Mouse (Mus musculus) layer of hippocampus, adult 18-20 months (tissue): ENCODE measurements at regions not wholly inside any gene's neighbourhood (a gene's known extent, or its start where the extent isn't known, plus 50 kb on each side); places are given as distances from the start of the nearest gene placed in this dataset.

Experiments
- DNase-seq, 2 experiments: peaks; one replicate each; pipeline ENCODE4 v3.0.0; 2022; ENCODE audit warnings: low spot score in 2 of 2

- DNase-seq, result no peak
These were observed 195.9 kb upstream of the Satb2 start for GRCm38 (mm10) chr1:57174289-57174890.

GRCm38 (mm10) chr1:57188796-57189319, 188.6 kb upstream of the 1700066M21Rik start:
- no peak for DNase-seq

- no peak for DNase-seq
These were observed 176.1 kb upstream of the 1700066M21Rik start for GRCm38 (mm10) chr1:57201274-57201673.

- DNase-seq, result no peak
These were observed 173.1 kb upstream of the 1700066M21Rik start for GRCm38 (mm10) chr1:57204331-57204730.

GRCm38 (mm10) chr1:57205198-57205987, 172.0 kb upstream of the 1700066M21Rik start:
- DNase-seq, result peak; percentile 51 to 85

GRCm38 (mm10) chr1:57206496-57206895, 170.9 kb upstream of the 1700066M21Rik start:
- DNase-seq, result no peak

- no peak for DNase-seq
These were observed 170.5 kb upstream of the 1700066M21Rik start for GRCm38 (mm10) chr1:57206944-57207343.

- no peak for DNase-seq
These were observed 169.0 kb upstream of the 1700066M21Rik start for GRCm38 (mm10) chr1:57208415-57208814.

GRCm38 (mm10) chr1:57209281-57209680, 168.1 kb upstream of the 1700066M21Rik start:
- no peak for DNase-seq

- DNase-seq, result no peak
These were observed 166.4 kb upstream of the 1700066M21Rik start for GRCm38 (mm10) chr1:57211046-57211445.

- DNase-seq, result no peak
These were observed 164.0 kb upstream of the 1700066M21Rik start for GRCm38 (mm10) chr1:57213428-57213874.

- DNase-seq, result no peak
These were observed 163.2 kb upstream of the 1700066M21Rik start for GRCm38 (mm10) chr1:57214266-57214665.

GRCm38 (mm10) chr1:57217656-57218055, 159.8 kb upstream of the 1700066M21Rik start:
- no peak for DNase-seq

- no peak for DNase-seq
These were observed 159.3 kb upstream of the 1700066M21Rik start for GRCm38 (mm10) chr1:57218127-57218526.

GRCm38 (mm10) chr1:57218616-57219015, 158.8 kb upstream of the 1700066M21Rik start:
- no peak for DNase-seq

GRCm38 (mm10) chr1:57224425-57225104, 152.9 kb upstream of the 1700066M21Rik start:
- peak; percentile 50 to 70 for DNase-seq

- DNase-seq, result no peak
These were observed 133.6 kb upstream of the 1700066M21Rik start for GRCm38 (mm10) chr1:57243607-57244408.

GRCm38 (mm10) chr1:57259626-57260025, 117.8 kb upstream of the 1700066M21Rik start:
- DNase-seq, result no peak

GRCm38 (mm10) chr1:57265012-57265760, 112.2 kb upstream of the 1700066M21Rik start:
- peak in 1 of 2 experiments; percentile 45 for DNase-seq

GRCm38 (mm10) chr1:57266695-57267094, 110.7 kb upstream of the 1700066M21Rik start:
- peak in 1 of 2 experiments; percentile 19 for DNase-seq
